Mouse (Mus musculus): ENCODE data around the gene Birc5.
"Not testable (repeated sequence)": the region's sequence is repeated elsewhere in the genome, so short reads cannot be mapped to it uniquely, and the experiment has no call there.

The Birc5 gene

DNA sequence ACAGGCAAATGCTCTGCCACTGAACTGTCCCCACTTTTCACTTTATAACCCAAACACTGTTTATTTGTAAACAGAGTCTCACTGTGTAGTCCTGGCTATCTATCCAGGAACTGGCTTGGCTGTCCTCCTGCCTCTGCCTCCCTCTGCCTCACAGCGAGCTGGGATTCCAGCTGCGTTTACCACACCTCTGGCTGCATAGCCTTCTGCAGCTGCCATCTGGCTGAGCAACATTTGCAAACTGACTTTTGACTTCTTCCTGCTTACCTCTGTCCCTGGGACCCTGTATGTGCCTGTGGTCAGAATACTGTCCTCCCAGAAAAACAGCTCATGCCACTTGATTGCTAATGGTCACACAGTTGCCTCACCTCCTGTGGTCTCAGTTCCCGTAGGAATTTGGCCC is 21.7 kb upstream of the Birc5 start:
- no peak for DNase-seq

DNA sequence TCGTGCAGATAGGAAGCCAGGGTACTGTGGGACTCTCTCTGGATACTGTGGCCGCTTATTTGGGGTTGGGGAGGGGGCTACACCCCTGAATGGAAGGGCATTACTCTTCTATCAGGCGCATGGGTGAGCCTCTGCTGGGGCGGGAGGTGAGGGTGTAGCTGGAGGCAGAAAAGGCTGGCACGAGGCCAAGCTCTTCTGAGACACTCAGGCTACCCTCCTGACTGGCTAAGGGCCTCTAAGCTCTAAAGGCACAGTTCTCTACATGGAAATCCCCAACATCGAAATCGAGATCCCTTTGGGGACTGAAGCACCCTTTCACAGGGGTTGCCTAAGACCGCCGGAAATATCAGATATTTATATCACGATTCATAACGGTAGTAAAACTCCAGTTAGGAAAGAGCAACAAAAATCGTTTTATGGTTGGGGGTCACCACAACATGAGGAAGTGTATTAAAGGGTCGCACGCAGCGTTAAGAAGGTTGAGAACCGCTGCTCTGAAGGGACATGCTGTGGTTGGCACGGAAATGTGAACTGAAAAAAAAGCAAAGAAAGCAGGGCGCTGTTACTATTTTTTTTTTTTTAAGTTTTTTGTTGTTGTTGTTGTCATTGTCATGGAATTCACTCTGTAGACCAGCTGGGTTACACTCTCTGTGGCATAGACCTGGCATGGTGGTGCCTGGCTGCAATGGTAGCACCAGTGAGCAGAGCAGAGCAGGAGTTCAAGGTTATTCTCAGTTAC is 20.7 kb upstream of the Birc5 start:
- DNase-seq, result no peak

GRCm38 (mm10) chr11:117828888-117829604 is 20.0 kb upstream of the Birc5 start:
- no peak for DNase-seq

- DNase-seq, result no peak
These were observed 19.3 kb upstream of the Birc5 start for GRCm38 (mm10) chr11:117829671-117830215.

GRCm38 (mm10) chr11:117830401-117830800 is 18.6 kb upstream of the Birc5 start:
- DNase-seq, result no peak

DNA sequence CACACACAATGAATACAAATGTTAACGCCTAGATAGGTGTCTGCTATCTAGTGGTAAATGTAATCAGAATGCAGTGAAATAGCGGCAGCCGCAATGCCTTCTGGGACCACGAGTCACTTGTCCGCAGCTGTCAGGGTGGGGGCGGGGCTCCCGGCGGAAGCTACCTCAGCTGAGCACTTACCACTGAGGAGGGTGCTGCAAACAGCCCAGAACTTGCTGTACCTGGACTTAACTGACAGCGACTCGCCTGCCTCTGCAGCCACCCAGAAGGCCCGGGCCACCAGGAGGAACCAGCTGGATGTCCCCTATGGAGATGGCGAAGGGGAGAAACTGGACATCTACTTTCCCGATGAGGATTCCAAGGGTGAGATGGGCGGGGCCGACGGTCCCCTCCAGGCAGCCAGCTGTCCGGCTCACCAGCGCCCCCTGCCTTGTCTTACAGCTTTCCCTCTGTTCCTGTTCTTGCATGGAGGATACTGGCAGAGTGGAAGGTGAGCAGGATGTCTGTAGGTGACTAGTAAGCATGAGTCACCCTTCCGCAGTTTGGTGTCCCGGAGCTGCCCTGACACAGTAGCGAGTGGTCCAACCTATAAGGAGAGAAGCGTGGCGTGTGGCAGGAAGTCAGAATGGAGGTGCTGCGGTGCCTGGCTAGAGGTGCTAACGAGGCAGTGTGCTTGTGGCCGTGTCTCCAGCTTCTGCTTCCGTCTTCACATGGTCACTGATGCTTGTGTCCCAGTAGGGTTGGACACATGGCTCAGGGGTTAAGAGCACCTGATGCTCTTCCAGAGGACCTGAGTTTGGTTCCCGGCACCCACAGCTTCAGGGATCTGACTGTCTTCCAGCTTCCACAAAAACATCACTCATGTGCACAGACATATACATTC is 16.7 kb upstream of the Birc5 start:
- DNase-seq, result peak; percentile 50

GRCm38 (mm10) chr11:117833509-117833908 is 15.5 kb upstream of the Birc5 start:
- DNase-seq, result not testable (repeated sequence)

- DNase-seq, result no peak
These were observed 15.0 kb upstream of the Birc5 start for GRCm38 (mm10) chr11:117834086-117834485.

GRCm38 (mm10) chr11:117836306-117836705 is 12.7 kb upstream of the Birc5 start:
- DNase-seq, result no peak

DNA sequence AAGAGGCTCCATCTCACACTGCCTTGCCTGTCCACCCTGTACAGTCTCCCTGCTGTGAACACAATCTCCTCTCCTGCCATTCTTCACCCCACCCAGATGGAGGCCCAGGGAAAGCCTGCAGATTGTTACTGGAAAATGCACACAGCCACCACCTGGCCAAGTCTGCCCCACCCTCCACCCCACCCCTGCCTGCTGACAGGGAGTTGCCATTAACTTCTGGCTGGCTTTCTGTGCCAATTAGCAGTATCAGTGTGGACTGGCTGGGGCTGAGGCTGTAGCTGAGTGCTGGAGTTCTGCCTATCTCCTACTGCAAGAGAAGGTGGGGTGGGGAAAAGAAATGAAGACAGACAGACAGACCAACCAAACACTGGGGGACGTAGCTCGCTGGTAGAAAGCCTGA is 10.5 kb upstream of the Birc5 start:
- DNase-seq, result no peak

DNA sequence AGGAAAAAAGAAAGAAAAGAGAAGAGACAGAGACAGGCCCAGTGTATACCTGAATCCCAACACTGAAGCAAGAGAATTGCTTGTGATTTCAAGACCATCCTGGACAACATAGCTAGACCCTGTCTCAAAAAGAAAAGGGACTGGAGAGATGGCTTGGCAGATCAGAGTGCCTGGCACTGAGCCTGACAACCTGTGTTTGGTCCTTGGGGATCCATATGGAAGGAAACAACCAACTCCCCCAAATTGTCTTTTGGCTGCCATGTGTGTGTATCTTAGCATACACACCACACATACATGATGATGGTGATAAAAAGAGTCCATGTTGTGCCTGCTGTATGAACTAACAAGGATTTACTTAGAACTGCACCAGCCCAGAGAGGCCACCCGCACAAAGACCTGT is 10.0 kb upstream of the Birc5 start:
- no peak for DNase-seq

DNA sequence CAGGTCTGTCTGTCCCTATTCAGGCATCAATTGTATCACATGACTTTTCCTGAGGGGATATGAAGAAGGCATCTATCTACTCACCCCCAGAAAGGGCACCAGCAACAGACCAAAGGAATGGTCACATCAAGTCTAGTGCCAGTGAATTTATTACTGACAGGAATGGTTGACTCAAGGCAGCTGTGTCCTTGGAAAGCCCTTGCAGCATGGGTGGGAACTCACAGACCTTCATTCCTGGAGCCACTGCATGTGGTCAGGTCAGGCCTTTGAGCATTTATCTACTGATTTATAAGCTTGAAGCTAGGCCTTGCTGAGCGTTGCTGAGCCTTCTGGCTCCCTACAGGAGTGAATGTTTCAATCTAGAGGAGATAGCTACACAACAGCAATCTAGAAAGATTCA is 8.1 kb upstream of the Birc5 start:
- DNase-seq, result no peak

GRCm38 (mm10) chr11:117843434-117843833 is 5.6 kb upstream of the Birc5 start:
- DNase-seq, result no peak

GRCm38 (mm10) chr11:117844997-117845396 is 4.1 kb upstream of the Birc5 start:
- no peak for DNase-seq

- no peak for DNase-seq
These were observed 3.4 kb upstream of the Birc5 start for GRCm38 (mm10) chr11:117845651-117846050.

DNA sequence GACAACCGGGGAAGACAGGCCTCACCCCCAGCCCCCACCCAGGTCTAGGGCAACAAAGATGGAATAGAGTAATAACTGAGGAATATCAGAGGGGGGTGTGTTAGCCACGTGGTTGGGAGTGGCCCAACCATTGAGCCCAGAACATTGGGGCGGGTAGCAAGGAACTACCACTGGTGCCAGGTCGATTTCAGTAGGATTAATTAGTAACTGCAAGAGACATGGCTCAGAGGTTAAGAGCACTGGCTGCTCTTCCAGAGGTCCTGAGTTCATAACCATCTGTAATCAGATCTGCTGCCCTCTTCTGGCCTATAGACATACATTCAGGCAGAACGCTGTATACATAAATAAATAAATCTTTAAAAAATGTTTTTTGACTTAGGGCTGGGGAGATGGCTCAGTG is 2.4 kb upstream of the Birc5 start:
- DNase-seq, result no peak

GRCm38 (mm10) chr11:117847593-117848215 is 1.3 kb upstream of the Birc5 start:
- no peak for DNase-seq

DNA sequence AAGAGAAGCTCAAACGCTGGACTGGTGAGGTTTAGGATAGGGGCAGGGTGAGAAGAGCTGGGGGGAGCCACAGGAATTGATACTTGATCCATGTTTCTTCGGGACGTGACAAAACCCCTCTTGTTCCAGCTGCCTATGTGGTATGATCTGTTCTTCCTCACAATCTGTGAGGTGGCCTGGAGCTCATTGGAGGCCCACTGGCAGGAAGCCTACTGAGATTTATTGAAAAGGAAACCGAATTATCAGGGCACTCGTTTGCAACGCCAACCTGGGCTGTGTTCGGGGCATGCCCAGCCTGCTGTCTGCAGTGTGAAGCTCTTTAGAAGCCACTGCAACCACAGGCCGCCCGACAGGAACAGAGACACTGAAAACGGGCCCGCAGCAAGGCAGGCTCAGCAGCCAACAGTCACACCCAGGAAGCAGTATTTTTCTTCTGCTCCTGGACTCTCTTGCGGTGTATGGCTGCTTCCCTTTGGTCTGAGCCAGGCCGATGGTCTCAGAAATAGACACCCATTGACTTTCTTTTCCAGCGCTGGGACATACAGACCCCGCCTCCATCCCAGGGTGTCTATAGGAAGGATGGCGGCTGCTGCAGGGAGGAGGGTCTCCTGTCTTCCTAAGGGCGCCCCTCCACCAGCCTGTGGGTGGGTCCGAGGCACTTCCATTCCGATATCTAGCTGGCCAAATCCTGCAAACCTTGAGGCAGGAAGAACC is 623 bp upstream of the Birc5 start:
- DNase-seq, result peak; percentile 38

- DNase-seq, result no peak
These were observed 3.8 kb downstream of the Birc5 start for GRCm38 (mm10) chr11:117852875-117853274.

DNA sequence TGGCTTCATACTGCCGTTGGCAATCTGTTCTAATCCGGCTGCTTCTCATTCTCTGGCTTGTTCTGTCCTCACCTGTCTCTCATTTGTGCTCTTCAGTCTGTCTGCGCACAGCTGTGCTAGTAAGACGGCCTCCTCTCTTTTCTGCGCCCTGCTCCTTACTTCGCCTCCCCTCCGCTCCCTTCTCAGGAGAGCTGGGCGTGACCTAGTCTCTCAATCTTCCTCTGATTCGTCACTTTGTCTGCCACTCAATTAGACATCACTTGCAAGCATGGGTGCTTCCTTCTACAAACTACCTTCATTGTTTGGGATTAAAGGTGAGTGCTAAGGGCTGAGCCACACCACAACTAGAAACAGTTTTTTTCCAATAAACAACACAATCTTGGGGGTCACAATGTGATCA is 5.2 kb downstream of the Birc5 start:
- DNase-seq, result no peak

- DNase-seq, result no peak
These were observed 6.3 kb downstream of the Birc5 start for GRCm38 (mm10) chr11:117855360-117855759.

GRCm38 (mm10) chr11:117855975-117856374 is 6.9 kb downstream of the Birc5 start:
- DNase-seq, result no peak

All from cerebellum, adult 9-10 months (tissue).